8 mouse cellular contexts compared by ENCODE assay signal in the genomic region with DNA sequence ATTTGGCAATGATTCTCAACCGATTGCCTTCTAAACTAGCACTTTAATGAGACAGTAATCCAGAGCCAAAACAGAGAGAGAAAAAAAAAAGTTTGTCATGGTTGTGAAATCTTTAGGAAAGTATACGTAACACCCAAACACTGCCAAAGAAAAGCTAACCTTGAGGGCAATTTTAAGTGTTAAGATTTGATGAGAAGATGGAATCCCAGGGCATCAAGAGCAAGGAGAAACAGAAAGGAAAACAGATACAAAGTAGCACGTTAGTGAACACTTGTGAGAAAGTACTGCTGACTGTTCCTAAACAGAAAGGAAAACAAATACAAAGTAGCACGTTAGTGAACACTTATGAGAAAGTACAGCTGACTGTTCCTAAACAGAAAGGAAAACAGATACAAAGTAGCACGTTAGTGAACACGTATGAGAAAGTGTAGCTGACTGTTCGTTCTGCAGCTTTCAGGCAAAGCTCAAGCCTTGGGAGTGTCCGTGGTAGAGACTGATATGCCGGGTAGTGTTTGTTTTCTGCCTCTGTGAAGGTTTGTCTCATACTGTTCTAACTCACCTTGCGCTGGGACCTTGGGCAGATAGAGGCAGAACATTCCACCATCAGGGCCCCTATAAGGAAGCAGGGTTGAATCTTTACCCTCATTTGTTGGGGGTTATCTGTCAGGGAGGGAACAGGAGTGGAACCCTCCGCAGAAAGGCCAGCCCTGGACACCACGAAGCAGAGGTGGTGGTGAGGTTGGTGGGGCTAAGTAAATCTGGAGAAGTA.
A peak's percentile ranks its signal among the peaks of the same experiment; 100 is the strongest.
DNase-seq lines count a peak whose midpoint lies in the region; ATAC-seq and TF ChIP-seq lines count a peak whose summit lies in the region.

No protein-coding gene starts in this region.

- H3K4me3 ChIP-seq in embryonic facial prominence, embryonic 15.5 days (replicated peaks): peak overlapping the region; percentile 74; the same call in 1 of the 2 replicates
- no peak overlapping the region for H3K4me3 ChIP-seq in hindbrain, postnatal 0 days (ENCODE audit: low read length)
- H3K4me3 ChIP-seq in liver, embryonic 15.5 days (replicated peaks): peak overlapping the region; percentile 63
- peak overlapping the region; percentile 68; the same call in 1 of the 2 replicates for H3K4me3 ChIP-seq in stomach, embryonic 14.5 days (ENCODE audit: low read depth, low read length)

- H3K27ac ChIP-seq in embryonic facial prominence, embryonic 15.5 days (replicated peaks): no peak overlapping the region
- H3K27ac ChIP-seq in hindbrain, postnatal 0 days: no peak overlapping the region
- no peak overlapping the region for H3K27ac ChIP-seq in liver, embryonic 15.5 days (replicated peaks)
- H3K27ac ChIP-seq in stomach, embryonic 14.5 days (ENCODE audit: low read length): peak overlapping the region; percentile 97; the same call in 1 of the 2 replicates

- H3K9me3 ChIP-seq in embryonic facial prominence, embryonic 15.5 days (replicated peaks): no peaks in the 10 kb centered on the region
- H3K9me3 ChIP-seq in hindbrain, postnatal 0 days (ENCODE audit: low read length): no peaks in the 10 kb centered on the region
- H3K9me3 ChIP-seq in liver, embryonic 15.5 days (replicated peaks): no peaks in the 10 kb centered on the region
- no peaks in the 10 kb centered on the region for H3K9me3 ChIP-seq in stomach, embryonic 14.5 days (ENCODE audit: control insufficient read depth, low read depth, low read length)

- no peak overlapping the region for H3K9ac ChIP-seq in embryonic facial prominence, embryonic 15.5 days
- no peak overlapping the region for H3K9ac ChIP-seq in hindbrain, postnatal 0 days (replicated peaks; ENCODE audit: low read length)
- no peak overlapping the region for H3K9ac ChIP-seq in liver, embryonic 15.5 days
- H3K9ac ChIP-seq in stomach, embryonic 14.5 days (replicated peaks; ENCODE audit: low read depth, low read length): no peak overlapping the region; the same call in 1 of the 2 replicates

- peak overlapping the region; percentile 70 for H3K4me2 ChIP-seq in embryonic facial prominence, embryonic 15.5 days (replicated peaks)
- H3K4me2 ChIP-seq in hindbrain, postnatal 0 days (ENCODE audit: low read depth, low read length): peak overlapping the region; percentile 82
- peak overlapping the region; percentile 76 for H3K4me2 ChIP-seq in liver, embryonic 15.5 days
- peak overlapping the region; percentile 68 for H3K4me2 ChIP-seq in stomach, embryonic 14.5 days (replicated peaks; ENCODE audit: low read depth, low read length)

- DNase-seq in urinary bladder, adult 2 months (ENCODE audit: low spot score): peak; percentile 23
- DNase-seq in urinary bladder, postnatal 4 days (ENCODE audit: low spot score in 2 of 2): no peak
- DNase-seq in hindbrain, postnatal 0 days (ENCODE audit: low spot score): no peak
- DNase-seq in cerebellum, postnatal 25 days: no peak
- no peak for DNase-seq in cerebellum, adult 8-10 months

- 45% methylated on average over 12 of the region's 12 CpGs for WGBS in embryonic facial prominence, embryonic 15.5 days
- 67% methylated on average over 12 of the region's 12 CpGs for WGBS in hindbrain, postnatal 0 days
- 26% methylated on average over 12 of the region's 12 CpGs for WGBS in liver, embryonic 15.5 days (ENCODE audit: insufficient replicate concordance)
- WGBS in stomach, embryonic 14.5 days: 37% methylated on average over 12 of the region's 12 CpGs

- no peaks in the 10 kb centered on the region for H3K36me3 ChIP-seq in embryonic facial prominence, embryonic 15.5 days
- no peaks in the 10 kb centered on the region for H3K36me3 ChIP-seq in hindbrain, postnatal 0 days (ENCODE audit: insufficient read depth, low read length)
- no peaks in the 10 kb centered on the region for H3K36me3 ChIP-seq in liver, embryonic 15.5 days (replicated peaks)
- no peaks in the 10 kb centered on the region for H3K36me3 ChIP-seq in stomach, embryonic 14.5 days (ENCODE audit: control insufficient read depth, insufficient read depth, low read length)

- TF ChIP-seq CTCF in hindbrain, postnatal 0 days (IDR thresholded peaks at IDR 0.05; ENCODE audit: low read depth): no peak

- no peaks in the 10 kb centered on the region for H3K27me3 ChIP-seq in embryonic facial prominence, embryonic 15.5 days
- no peaks in the 10 kb centered on the region for H3K27me3 ChIP-seq in hindbrain, postnatal 0 days (ENCODE audit: insufficient read depth, low read length)
- H3K27me3 ChIP-seq in liver, embryonic 15.5 days: peaks cover 17% of the 10 kb centered on the region
- H3K27me3 ChIP-seq in stomach, embryonic 14.5 days (ENCODE audit: control insufficient read depth, insufficient read depth, low read length): no peaks in the 10 kb centered on the region

- no peak for ATAC-seq in embryonic facial prominence, embryonic 15.5 days (ENCODE audit: insufficient number of reproducible peaks, low FRiP score, low TSS enrichment, low read depth)
- no peak for ATAC-seq in hindbrain, postnatal 0 days
- ATAC-seq in liver, embryonic 15.5 days (ENCODE audit: insufficient read depth): no peak
- ATAC-seq in stomach, embryonic 14.5 days (ENCODE audit: insufficient number of reproducible peaks, insufficient read depth, low FRiP score, low read depth): peak; percentile 53; the same call in 1 of the 2 replicates

- 0 out of 2 replicates have a peak, but pooled peaks cover 3% of the 10 kb centered on the region for H3K4me1 ChIP-seq in embryonic facial prominence, embryonic 15.5 days
- 0 out of 2 replicates have a peak, but pooled peaks cover 3% of the 10 kb centered on the region for H3K4me1 ChIP-seq in hindbrain, postnatal 0 days (ENCODE audit: insufficient read depth, low read length)
- peaks cover 12% of the 10 kb centered on the region for H3K4me1 ChIP-seq in liver, embryonic 15.5 days (replicated peaks)
- 0 out of 2 replicates have a peak, but pooled peaks cover 5% of the 10 kb centered on the region for H3K4me1 ChIP-seq in stomach, embryonic 14.5 days (ENCODE audit: control insufficient read depth, insufficient read depth, low read length)
